Mouse (Mus musculus): ENCODE results near the gene Bdkrb2. TPM values are rescaled to one million over a fixed set of nuclear protein-coding genes. Genes with fewer than 3 reads are reported as not detected.
A peak's percentile ranks its signal among the peaks of the same experiment; 100 is the strongest.

Bdkrb2 gene
- total and polyA plus RNA-seq, 2 experiments from 2014 or later, result 0.71 to 4.0 TPM

GRCm38 (mm10) chr12:105605212-105605611 is 42.2 kb downstream of the Bdkrb2 start:
- no peak for DNase-seq (ENCODE audit: low spot score)
- ATAC-seq (ENCODE audit: insufficient read depth, low read depth), result no peak
- Histone ChIP-seq H3K4me1 (ENCODE audit: control insufficient read depth, insufficient read depth) (no peaks in the 10 kb centered on the region), H3K27ac (ENCODE audit: low read depth) (no peak overlapping the region), H3K36me3 (replicated peaks; ENCODE audit: control insufficient read depth, insufficient read depth, low read length) (no peaks in the 10 kb centered on the region), H3K4me2 (ENCODE audit: low read depth, low read length) (no peak overlapping the region), H3K4me3 (ENCODE audit: low read depth, low read length) (no peak overlapping the region), H3K9me3 (replicated peaks; ENCODE audit: control insufficient read depth, low read length) (no peaks in the 10 kb centered on the region), H3K9ac (replicated peaks; ENCODE audit: low read depth, low read length) (no peak overlapping the region), H3K27me3 (ENCODE audit: control insufficient read depth, insufficient read depth, low read length) (no peaks in the 10 kb centered on the region)
- TF ChIP-seq EP300 (IDR thresholded peaks at IDR 0.05; ENCODE audit: low read depth) (no peak), CTCF (IDR thresholded peaks at IDR 0.05; ENCODE audit: low read depth) (no peak)
- 54% methylated on average over 8 of the region's 8 CpGs for WGBS

DNA sequence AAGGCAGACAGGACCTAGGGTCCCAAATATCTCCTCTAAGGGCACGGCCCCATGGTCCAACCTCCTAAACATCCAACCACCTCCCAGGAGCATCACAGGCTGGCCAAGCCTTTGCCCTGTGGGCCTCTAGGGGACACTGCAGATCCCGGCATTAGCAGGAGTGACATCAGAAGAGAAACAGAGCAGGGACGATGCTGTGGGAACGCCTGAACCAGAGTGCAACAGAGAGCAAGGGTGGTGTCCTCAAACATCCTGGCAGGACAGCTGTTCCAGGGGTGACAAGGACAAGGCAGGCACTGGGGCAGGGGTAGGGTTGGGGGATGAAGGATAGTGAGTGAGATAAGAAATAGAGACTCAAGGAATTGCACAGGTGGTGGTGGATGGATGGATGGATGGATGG is 43.9 kb downstream of the Bdkrb2 start:
- WGBS, result 54% methylated on average over 4 of the region's 4 CpGs

GRCm38 (mm10) chr12:105611045-105611444 is 48.0 kb downstream of the Bdkrb2 start:
- H3K36me3 ChIP-seq (replicated peaks; ENCODE audit: control insufficient read depth, insufficient read depth, low read length), result peaks cover 18% of the 10 kb centered on the region; the same call in 1 of the 2 replicates
- no peaks in the 10 kb centered on the region for H3K9me3 ChIP-seq (replicated peaks; ENCODE audit: control insufficient read depth, low read length)
- 98% methylated on average over 2 of the region's 2 CpGs for WGBS

More for the DNA sequence above, 43.9 kb downstream of the Bdkrb2 start:
- H3K9ac ChIP-seq (replicated peaks; ENCODE audit: low read depth, low read length), result no peak overlapping the region
- H3K4me2 ChIP-seq (ENCODE audit: low read depth, low read length), result no peak overlapping the region
- TF ChIP-seq CTCF (IDR thresholded peaks at IDR 0.05; ENCODE audit: low read depth) (no peak), EP300 (IDR thresholded peaks at IDR 0.05; ENCODE audit: low read depth) (no peak)
- DNase-seq (ENCODE audit: low spot score) (no peak), ATAC-seq (ENCODE audit: insufficient read depth, low read depth) (no peak)
- no peak overlapping the region for H3K27ac ChIP-seq (ENCODE audit: low read depth)
- H3K9me3 ChIP-seq (replicated peaks; ENCODE audit: control insufficient read depth, low read length), result no peaks in the 10 kb centered on the region
- H3K4me3 ChIP-seq (ENCODE audit: low read depth, low read length), result no peak overlapping the region
- no peaks in the 10 kb centered on the region for H3K36me3 ChIP-seq (replicated peaks; ENCODE audit: control insufficient read depth, insufficient read depth, low read length)
- no peaks in the 10 kb centered on the region for H3K27me3 ChIP-seq (ENCODE audit: control insufficient read depth, insufficient read depth, low read length)
- no peaks in the 10 kb centered on the region for H3K4me1 ChIP-seq (ENCODE audit: control insufficient read depth, insufficient read depth)

DNA sequence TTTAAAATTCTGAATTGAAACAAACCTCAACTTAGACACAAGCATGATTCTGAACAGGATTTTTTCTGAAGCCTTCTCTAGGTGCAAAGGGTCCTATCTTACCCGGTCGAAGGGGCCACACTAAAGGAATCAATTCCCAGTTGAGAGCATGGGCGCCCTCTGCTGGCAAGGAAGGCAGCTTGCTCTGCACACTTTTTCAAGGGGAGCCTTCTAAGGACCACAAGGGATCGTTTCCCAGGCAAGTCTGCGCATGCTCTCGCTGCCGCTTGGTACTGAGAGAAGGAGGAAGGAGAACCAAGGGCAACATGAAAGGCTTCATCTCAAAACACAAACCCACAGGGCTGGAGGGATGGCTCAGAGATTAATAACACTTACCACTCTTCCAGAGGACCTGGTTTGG is 48.7 kb downstream of the Bdkrb2 start:
- H3K27me3 ChIP-seq (ENCODE audit: control insufficient read depth, insufficient read depth, low read length), result no peaks in the 10 kb centered on the region
- no peak overlapping the region for H3K4me3 ChIP-seq (ENCODE audit: low read depth, low read length)
- H3K4me2 ChIP-seq (ENCODE audit: low read depth, low read length), result no peak overlapping the region
- peaks cover 25% of the 10 kb centered on the region for H3K36me3 ChIP-seq (replicated peaks; ENCODE audit: control insufficient read depth, insufficient read depth, low read length)
- no peak overlapping the region for H3K9ac ChIP-seq (replicated peaks; ENCODE audit: low read depth, low read length)
- peaks cover 5% of the 10 kb centered on the region; the same call in 1 of the 2 replicates for H3K4me1 ChIP-seq (ENCODE audit: control insufficient read depth, insufficient read depth)
- DNase-seq (ENCODE audit: low spot score), result peak; percentile 77
- H3K27ac ChIP-seq (ENCODE audit: low read depth), result no peak overlapping the region
- no peaks in the 10 kb centered on the region for H3K9me3 ChIP-seq (replicated peaks; ENCODE audit: control insufficient read depth, low read length)
- peak; percentile 36; the same call in 1 of the 2 replicates for ATAC-seq (ENCODE audit: insufficient read depth, low read depth)
- TF ChIP-seq EP300 (IDR thresholded peaks at IDR 0.05; ENCODE audit: low read depth) (no peak), CTCF (IDR thresholded peaks at IDR 0.05; ENCODE audit: low read depth) (peak; percentile 76)
- 24% methylated on average over 7 of the region's 7 CpGs for WGBS

More at GRCm38 (mm10) chr12:105611045-105611444, 48.0 kb downstream of the Bdkrb2 start:
- H3K4me1 ChIP-seq (ENCODE audit: control insufficient read depth, insufficient read depth), result peaks cover 5% of the 10 kb centered on the region; the same call in 1 of the 2 replicates
- TF ChIP-seq EP300 (IDR thresholded peaks at IDR 0.05; ENCODE audit: low read depth) (no peak), CTCF (IDR thresholded peaks at IDR 0.05; ENCODE audit: low read depth) (no peak)
- ATAC-seq (ENCODE audit: insufficient read depth, low read depth) (no peak), DNase-seq (ENCODE audit: low spot score) (no peak)
- no peak overlapping the region for H3K4me2 ChIP-seq (ENCODE audit: low read depth, low read length)
- no peaks in the 10 kb centered on the region for H3K27me3 ChIP-seq (ENCODE audit: control insufficient read depth, insufficient read depth, low read length)
- H3K27ac ChIP-seq (ENCODE audit: low read depth), result no peak overlapping the region
- no peak overlapping the region for H3K4me3 ChIP-seq (ENCODE audit: low read depth, low read length)
- H3K9ac ChIP-seq (replicated peaks; ENCODE audit: low read depth, low read length), result no peak overlapping the region

GRCm38 (mm10) chr12:105613559-105613958 is 50.5 kb downstream of the Bdkrb2 start:
- TF ChIP-seq CTCF (IDR thresholded peaks at IDR 0.05; ENCODE audit: low read depth), result no peak
- TF ChIP-seq EP300 (IDR thresholded peaks at IDR 0.05; ENCODE audit: low read depth), result no peak
- Histone ChIP-seq H3K36me3 (replicated peaks; ENCODE audit: control insufficient read depth, insufficient read depth, low read length) (peaks cover 43% of the 10 kb centered on the region), H3K27ac (ENCODE audit: low read depth) (no peak overlapping the region), H3K4me2 (ENCODE audit: low read depth, low read length) (no peak overlapping the region), H3K9ac (replicated peaks; ENCODE audit: low read depth, low read length) (no peak overlapping the region), H3K27me3 (ENCODE audit: control insufficient read depth, insufficient read depth, low read length) (no peaks in the 10 kb centered on the region), H3K9me3 (replicated peaks; ENCODE audit: control insufficient read depth, low read length) (no peaks in the 10 kb centered on the region), H3K4me3 (ENCODE audit: low read depth, low read length) (no peak overlapping the region), H3K4me1 (ENCODE audit: control insufficient read depth, insufficient read depth) (peaks cover 5% of the 10 kb centered on the region; the same call in 1 of the 2 replicates)
- 90% methylated on average over 10 of the region's 10 CpGs for WGBS
- no peak for DNase-seq (ENCODE audit: low spot score)
- no peak for ATAC-seq (ENCODE audit: insufficient read depth, low read depth)

GRCm38 (mm10) chr12:105622048-105622447 is 59.0 kb downstream of the Bdkrb2 start:
- no peak overlapping the region for H3K27ac ChIP-seq (ENCODE audit: low read depth)
- WGBS, result 94% methylated on average over 7 of the region's 7 CpGs
- no peak overlapping the region for H3K4me3 ChIP-seq (ENCODE audit: low read depth, low read length)
- TF ChIP-seq CTCF (IDR thresholded peaks at IDR 0.05; ENCODE audit: low read depth), result no peak
- TF ChIP-seq EP300 (IDR thresholded peaks at IDR 0.05; ENCODE audit: low read depth), result no peak
- no peaks in the 10 kb centered on the region for H3K9me3 ChIP-seq (replicated peaks; ENCODE audit: control insufficient read depth, low read length)
- no peak overlapping the region for H3K9ac ChIP-seq (replicated peaks; ENCODE audit: low read depth, low read length)
- DNase-seq (ENCODE audit: low spot score), result no peak
- H3K36me3 ChIP-seq (replicated peaks; ENCODE audit: control insufficient read depth, insufficient read depth, low read length), result peaks cover 81% of the 10 kb centered on the region
- no peak for ATAC-seq (ENCODE audit: insufficient read depth, low read depth)
- no peak overlapping the region for H3K4me2 ChIP-seq (ENCODE audit: low read depth, low read length)
- no peaks in the 10 kb centered on the region for H3K4me1 ChIP-seq (ENCODE audit: control insufficient read depth, insufficient read depth)
- no peaks in the 10 kb centered on the region for H3K27me3 ChIP-seq (ENCODE audit: control insufficient read depth, insufficient read depth, low read length)

Data from heart, postnatal 0 days (tissue).